Mouse (Mus musculus) layer of hippocampus, adult 9-10 months (tissue): ENCODE results near the gene Skint6.
"Not testable (repeated sequence)": the region's sequence is repeated elsewhere in the genome, so short reads cannot be mapped to it uniquely, and the experiment has no call there.

Experiments used
- DNase-seq: peaks from one replicate; pipeline ENCODE4 v3.0.0; 2022; ENCODE audit warnings: low spot score

Gene Skint6

GRCm38 (mm10) chr4:113286873-113287272, at the start of gene Skint6:
TSS of gene Skint6 (minus strand) at chr4:113286973.
- DNase-seq, result no peak

- DNase-seq, result no peak
Observed at GRCm38 (mm10) chr4:113320911-113321310, 34.1 kb upstream of the Skint6 start.

- no peak for DNase-seq
Observed at GRCm38 (mm10) chr4:113301773-113302473, 15.2 kb upstream of the Skint6 start.

GRCm38 (mm10) chr4:113263363-113264060, 23.3 kb downstream of the Skint6 start:
- DNase-seq, result no peak

- no peak for DNase-seq
Observed at GRCm38 (mm10) chr4:113245808-113246207, 41.0 kb downstream of the Skint6 start.

GRCm38 (mm10) chr4:113067621-113068020, 219.2 kb downstream of the Skint6 start:
- no peak for DNase-seq

GRCm38 (mm10) chr4:112979160-112979559, 307.6 kb downstream of the Skint6 start:
- not testable (repeated sequence) for DNase-seq

GRCm38 (mm10) chr4:112790646-112791045, 496.1 kb downstream of the Skint6 start:
- DNase-seq, result no peak

GRCm38 (mm10) chr4:112774766-112775165, 512.0 kb downstream of the Skint6 start, which contains the start of gene Skint10:
TSS of gene Skint10 (minus strand) at chr4:112774866.
- no peak for DNase-seq
